Mouse (Mus musculus): ENCODE measurements around the gene Stub1.
"Not testable (repeated sequence)": the region's sequence is repeated elsewhere in the genome, so short reads cannot be mapped to it uniquely, and the experiment has no call there.

Gene Stub1

DNA sequence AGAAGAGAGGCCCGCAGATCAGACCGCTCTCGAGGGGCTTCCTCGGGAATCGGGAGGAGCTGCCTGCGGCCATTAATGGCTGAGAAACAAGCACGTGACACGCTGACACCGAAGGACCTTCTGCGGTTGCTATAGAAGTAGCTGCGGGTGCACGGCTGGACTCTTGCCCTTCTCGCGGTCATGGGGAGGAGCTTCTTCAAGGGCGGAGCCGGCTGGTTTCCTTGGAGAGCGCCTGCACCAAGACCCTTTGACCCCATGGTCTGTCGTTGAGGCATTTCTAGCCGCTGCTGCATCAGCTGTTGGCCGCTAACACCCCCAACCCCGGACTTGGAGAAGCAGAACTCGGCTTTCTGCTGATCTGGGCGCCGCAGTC is at the start of gene Stub1:
Gene Stub1, minus strand, starts transcription at position 114 of the 373 bp plus-strand sequence.
- DNase-seq = peak; percentile 96

DNA sequence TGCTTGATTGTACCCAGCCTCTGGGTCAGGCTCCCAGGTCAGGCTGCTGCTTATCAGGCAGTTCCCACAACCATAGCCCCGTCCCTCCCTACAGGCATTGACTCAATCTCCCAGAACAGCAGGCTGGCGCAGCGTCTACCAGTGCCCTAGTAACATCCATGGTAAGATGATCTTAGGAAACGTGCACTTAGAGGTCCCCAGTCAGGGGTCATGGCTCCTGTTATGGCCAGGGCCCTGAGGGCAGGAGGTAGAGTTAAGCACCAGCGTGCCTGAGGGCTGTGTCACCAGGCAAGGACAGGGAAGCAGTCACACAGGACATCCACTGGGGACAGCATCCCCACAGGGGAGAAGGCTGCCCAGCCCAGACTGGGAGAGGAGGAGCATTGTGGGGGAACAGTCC is 49.1 kb upstream of the Stub1 start:
- DNase-seq = no peak

- peak; percentile 62 for DNase-seq
Measured at GRCm38 (mm10) chr17:25881691-25882090, 48.5 kb upstream of the Stub1 start.

- DNase-seq = peak; percentile 86
Measured at GRCm38 (mm10) chr17:25880913-25881641, 47.9 kb upstream of the Stub1 start.

DNA sequence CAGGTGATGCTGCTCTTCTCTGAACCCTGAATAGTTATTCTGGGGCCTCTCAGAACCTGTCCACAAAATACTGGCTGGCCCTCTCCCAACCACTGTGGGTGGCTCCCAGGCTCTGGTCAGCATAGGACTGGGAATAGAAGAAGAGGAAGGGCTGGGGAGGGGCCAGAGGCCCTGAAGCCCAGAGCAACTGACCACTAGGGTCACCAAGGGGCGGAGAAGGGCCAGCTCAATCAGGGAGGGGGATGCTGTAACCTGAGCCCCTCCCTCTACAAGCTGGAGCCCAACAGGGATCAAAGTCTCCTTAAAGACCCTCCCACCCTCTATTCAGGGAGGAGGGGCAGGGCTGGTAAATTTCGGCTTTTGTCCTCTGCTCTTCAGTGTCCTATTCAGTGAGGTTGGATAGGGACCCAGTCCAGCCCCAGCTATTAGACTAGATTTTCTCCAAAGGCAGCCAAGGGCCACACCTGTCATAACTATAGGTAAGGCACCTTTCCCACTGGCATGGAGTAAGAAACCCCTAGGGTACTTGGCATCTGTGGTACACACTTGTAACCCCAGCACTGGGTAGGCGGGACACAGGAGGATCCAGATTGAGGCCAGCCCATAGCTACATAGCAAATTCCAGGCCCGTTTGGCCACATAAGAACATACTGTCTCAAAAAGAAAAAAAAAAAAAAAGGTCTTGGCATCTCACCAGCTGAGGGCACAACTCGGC is 47.1 kb upstream of the Stub1 start, which contains the start of gene Wfikkn1:
Gene Wfikkn1, minus strand, starts transcription at position 663 of the 715 bp plus-strand sequence.
- peak; percentile 65 for DNase-seq

- DNase-seq = no peak
Measured at GRCm38 (mm10) chr17:25879750-25880149, 46.5 kb upstream of the Stub1 start.

DNA sequence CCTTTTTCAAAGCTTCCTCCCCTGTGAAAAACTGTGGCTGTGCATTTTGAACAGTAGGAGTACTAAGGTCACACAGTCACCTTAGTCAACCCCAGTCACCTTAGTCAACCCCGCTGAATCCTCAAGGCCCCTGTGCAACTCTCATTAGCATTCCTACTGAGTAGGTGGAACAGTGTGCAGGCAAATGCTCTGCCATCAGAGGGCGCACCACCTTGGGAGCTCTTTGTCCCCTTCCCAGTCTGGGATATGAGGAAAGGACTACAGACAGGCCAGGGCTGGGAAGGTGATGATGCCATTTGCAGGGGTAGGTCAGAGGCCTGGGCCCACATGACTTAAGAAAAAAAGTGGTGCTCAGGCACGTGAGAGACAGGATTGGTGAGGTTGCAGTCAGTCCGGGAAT is 46.1 kb upstream of the Stub1 start:
- DNase-seq = peak; percentile 58

GRCm38 (mm10) chr17:25878611-25879180 is 45.5 kb upstream of the Stub1 start:
- no peak for DNase-seq

DNA sequence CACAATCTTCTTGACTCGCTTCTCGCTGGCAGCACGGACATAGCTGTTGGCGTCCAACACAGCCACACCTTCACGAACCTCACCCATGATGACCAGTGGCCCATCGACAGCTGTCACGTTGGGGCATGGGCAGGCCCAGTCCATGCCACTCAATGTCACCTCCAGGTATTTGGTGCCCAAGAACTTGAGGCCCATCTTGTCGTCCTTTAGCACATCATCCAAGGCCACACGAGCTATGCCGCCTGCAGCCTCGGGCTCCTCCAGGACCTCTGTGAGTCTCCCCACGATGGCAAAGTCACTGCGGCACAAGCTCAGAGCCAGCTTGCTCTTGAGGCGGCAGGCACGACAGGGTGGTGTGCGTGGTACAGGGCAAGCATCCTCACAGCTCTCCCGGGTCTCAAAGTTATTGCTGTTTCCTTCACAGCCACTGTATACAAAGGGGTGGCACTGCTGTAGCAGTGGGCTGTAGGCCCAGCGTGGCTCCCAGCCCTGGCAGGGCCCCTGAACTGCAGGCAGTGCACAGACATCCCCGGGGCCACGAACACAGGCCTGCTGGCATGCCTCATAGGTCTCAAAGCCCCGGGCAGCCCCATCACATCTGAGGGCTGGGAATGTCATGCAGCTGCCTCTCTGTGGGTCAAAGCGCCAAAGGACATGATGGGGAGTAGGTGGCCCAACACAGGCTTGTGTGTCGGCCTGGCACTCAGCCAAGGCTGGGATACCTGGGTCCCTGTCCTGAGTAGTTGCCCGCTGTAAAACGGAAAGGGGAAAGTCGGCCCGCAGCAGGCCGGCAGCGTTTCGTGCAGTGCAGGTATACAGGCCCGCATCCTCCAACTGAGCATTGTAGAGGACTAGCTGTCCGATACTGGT is 44.8 kb upstream of the Stub1 start:
- no peak for DNase-seq

- no peak for DNase-seq
Measured at GRCm38 (mm10) chr17:25877025-25877424, 43.8 kb upstream of the Stub1 start.

- no peak for DNase-seq
Measured at GRCm38 (mm10) chr17:25876347-25876915, 43.2 kb upstream of the Stub1 start.

DNA sequence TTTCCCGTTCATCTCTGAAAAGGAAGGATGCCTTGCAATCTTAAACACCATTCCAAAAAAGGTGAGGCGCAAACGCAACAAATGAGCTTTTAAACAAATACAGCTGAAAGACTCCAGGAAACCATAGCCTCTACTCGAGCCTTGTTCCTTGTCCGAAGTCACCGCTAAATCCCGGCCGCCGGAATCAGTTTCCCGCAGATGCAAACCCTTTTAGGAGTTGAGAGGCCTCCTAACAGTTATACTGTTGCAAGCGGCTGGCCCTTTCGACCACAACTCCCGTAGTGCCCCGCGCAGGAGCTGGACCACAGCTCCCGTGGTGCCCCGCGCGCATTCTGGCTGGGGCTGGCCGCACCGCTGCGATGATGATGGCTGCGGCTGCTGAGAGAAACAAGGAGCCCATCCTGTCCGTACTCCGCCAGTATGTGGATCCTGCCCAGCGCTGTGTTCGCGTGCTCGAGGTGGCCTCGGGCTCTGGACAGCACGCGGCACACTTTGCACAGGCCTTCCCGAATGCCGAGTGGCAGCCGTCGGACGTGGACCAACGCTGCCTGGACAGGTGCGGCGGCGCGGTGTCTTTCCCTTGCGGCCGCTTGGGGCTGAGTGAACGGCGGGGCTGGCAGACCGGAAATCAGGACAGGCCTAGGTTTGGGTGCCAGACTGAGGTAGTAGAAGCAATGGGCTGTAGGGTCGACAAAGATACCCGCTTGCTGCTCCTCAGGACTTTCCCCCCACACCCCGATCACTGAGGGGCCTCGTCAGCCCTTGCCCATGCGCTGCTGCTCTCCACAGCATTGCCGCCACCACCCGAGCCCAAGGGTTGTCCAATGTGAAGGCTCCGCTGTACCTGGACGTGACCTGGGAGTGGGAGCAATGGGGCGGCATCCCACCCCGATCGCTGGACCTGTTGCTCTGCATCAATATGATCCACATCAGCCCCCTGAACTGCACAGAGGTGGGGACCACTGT is 42.2 kb upstream of the Stub1 start:
- DNase-seq = peak; percentile 95

DNA sequence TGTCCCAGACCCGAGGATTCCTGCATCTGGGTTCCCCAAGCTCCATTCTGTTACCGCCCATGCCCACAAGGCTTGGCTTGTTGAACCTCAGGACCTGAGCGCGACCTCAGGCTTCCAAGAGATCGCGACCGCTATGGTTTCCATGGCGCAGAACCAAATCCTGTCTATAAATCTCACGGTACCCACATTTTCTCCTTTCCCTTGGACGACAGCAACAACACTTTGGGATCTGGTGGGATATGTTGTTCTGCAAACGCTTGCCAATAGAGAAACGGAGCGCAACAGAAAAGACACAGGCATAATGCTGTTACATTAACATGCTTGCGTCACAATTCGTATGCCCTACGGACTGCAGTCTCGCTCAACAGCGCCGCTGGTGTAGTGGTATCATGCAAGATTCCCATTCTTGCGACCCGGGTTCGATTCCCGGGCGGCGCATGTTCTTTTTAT is 41.5 kb upstream of the Stub1 start, which contains the start of gene Mettl26:
Gene Mettl26, plus strand, starts transcription at position 354 of the 450 bp plus-strand sequence.
- peak; percentile 89 for DNase-seq

- DNase-seq = no peak
Measured at GRCm38 (mm10) chr17:25874148-25874720, 41.0 kb upstream of the Stub1 start.

- no peak for DNase-seq
Measured at GRCm38 (mm10) chr17:25873405-25874147, 40.4 kb upstream of the Stub1 start.

- DNase-seq = no peak
Measured at GRCm38 (mm10) chr17:25872676-25873075, 39.5 kb upstream of the Stub1 start.

DNA sequence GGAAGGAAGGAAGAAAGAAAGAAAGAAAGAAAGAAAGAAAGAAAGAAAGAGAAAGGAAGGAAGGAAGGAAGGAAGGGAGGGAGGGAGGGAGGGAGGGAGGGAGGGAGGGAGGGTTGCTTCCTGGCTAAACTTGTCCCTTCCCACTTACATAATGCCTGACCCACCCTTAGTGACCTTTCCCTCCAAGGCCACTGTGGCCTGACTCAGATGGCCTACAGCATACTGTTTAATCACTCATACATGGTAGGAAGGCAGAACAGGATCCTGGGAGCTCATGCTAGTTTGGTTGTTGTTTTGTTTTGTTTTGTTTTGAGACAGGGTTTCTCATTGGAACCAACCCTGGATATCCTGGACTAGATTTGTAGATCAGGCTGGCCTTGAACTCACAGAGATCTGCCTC is 38.4 kb upstream of the Stub1 start:
- not testable (repeated sequence) for DNase-seq

DNA sequence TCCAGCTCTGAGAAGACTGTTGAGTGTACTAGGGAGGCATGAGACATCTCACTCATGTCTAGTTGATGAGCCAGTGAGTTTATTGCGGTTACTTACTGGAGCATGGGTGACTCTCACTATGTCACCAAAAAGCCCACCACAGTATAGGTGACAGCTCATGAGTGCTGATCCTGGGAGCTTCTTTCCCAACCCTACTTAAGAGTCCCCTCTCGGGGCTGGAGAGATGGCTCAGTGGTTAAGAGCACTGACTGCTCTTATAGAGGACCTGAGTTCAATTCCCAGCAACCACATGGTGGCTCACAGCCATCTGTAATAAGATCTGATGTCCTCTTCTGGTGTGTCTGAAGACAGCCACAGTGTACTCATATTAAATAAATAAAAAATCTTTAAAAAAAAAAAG is 36.8 kb upstream of the Stub1 start:
- DNase-seq = no peak

- DNase-seq = no peak
Measured at GRCm38 (mm10) chr17:25869498-25869897, 36.3 kb upstream of the Stub1 start.

GRCm38 (mm10) chr17:25868601-25869191 is 35.5 kb upstream of the Stub1 start, which contains the start of gene Mcrip2:
Gene Mcrip2, minus strand, starts transcription at chr17:25868764.
- peak; percentile 90 for DNase-seq

Measured in embryo, embryonic 11 days (tissue).